Comparison of ENCODE assay signal across 16 mouse cellular contexts in the genomic region with DNA sequence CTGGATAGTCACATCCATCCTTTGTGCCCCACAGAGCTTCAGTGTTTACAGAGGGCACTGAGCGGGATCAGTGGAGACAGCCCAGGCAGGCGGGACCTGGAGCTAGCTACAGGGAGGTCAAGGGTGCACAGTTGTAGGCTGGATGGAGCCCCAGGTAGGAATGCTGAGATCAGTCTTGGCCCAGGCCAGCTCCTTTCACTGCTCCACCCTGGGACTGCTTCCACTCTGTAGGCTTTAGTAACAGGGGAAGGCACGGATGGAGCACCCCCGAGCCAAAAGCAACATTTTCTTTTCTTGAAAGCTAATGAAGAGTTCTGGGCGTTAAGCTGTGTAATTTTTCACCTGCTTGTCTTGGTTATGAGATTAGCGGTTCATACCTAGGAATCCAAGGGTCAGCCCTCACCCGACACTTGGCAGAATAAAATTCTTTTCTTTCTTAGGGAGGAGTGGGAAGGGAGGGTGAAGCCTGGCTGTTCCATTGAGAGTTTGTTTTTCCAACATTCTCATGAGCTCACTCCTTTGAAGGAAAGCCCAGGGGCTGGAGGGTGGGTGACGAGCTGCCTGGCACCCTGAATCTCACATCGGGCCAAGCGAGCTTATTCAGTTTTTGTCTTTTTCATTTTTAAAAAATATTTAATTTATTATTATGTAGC. TPM values are rescaled to one million over a fixed set of nuclear protein-coding genes. Genes with fewer than 3 reads are reported as not detected.
DNase-seq lines count a peak whose midpoint lies in the region; ATAC-seq lines count a peak whose summit lies in the region.
"Had no signal": no experiment of that assay in that cellular context is flagged by ENCODE, and none has a peak within 500 bp of the region (broad histone marks: within the 10 kb centered on the region; RNA-seq: fewer than 3 reads in every experiment).

No protein-coding gene starts in this region.

- no peaks in the 10 kb centered on the region for H3K9me3 ChIP-seq in heart, embryonic 10.5 days
- no peaks in the 10 kb centered on the region for H3K9me3 ChIP-seq in lung, embryonic 16.5 days (ENCODE audit: control insufficient read depth, low read length)
- no peaks in the 10 kb centered on the region for H3K9me3 ChIP-seq in limb, embryonic 13.5 days
- no peaks in the 10 kb centered on the region for H3K9me3 ChIP-seq in midbrain, embryonic 10.5 days (replicated peaks)
- H3K9me3 ChIP-seq: G1E; midbrain, embryonic 15.5 days had no signal

- ATAC-seq in lung, embryonic 16.5 days (ENCODE audit: low read depth) = peak; percentile 53
- ATAC-seq in limb, embryonic 13.5 days (ENCODE audit: low FRiP score, low read depth) = 0 out of 2 replicates have a peak, but pooled peaks have one; percentile 37
- ATAC-seq: hindbrain, embryonic 16.5 days; midbrain, embryonic 15.5 days had no signal

- no peak overlapping the region for H3K9ac ChIP-seq in lung, embryonic 16.5 days (ENCODE audit: low read length)
- no peak overlapping the region for H3K9ac ChIP-seq in limb, embryonic 13.5 days
- H3K9ac ChIP-seq: midbrain, embryonic 15.5 days had no signal

- H3K4me3 ChIP-seq in heart, embryonic 10.5 days = no peak overlapping the region
- no peak overlapping the region for H3K4me3 ChIP-seq in lung, embryonic 16.5 days (ENCODE audit: low read length)
- H3K4me3 ChIP-seq in limb, embryonic 13.5 days = no peak overlapping the region
- H3K4me3 ChIP-seq in midbrain, embryonic 10.5 days = no peak overlapping the region
- H3K4me3 ChIP-seq: midbrain, embryonic 15.5 days had no signal

- no peak overlapping the region for H3K4me2 ChIP-seq in lung, embryonic 16.5 days (ENCODE audit: low read depth, low read length)
- no peak overlapping the region for H3K4me2 ChIP-seq in limb, embryonic 13.5 days (replicated peaks)
- H3K4me2 ChIP-seq: midbrain, embryonic 15.5 days had no signal

- no peaks in the 10 kb centered on the region for H3K36me3 ChIP-seq in heart, embryonic 10.5 days
- H3K36me3 ChIP-seq in lung, embryonic 16.5 days (ENCODE audit: control insufficient read depth, insufficient read depth, low read length) = no peaks in the 10 kb centered on the region
- peaks cover 11% of the 10 kb centered on the region for H3K36me3 ChIP-seq in limb, embryonic 13.5 days
- H3K36me3 ChIP-seq in midbrain, embryonic 10.5 days = no peaks in the 10 kb centered on the region
- H3K36me3 ChIP-seq: G1E; midbrain, embryonic 15.5 days had no signal

- no peak overlapping the region for H3K27ac ChIP-seq in heart, embryonic 10.5 days
- H3K27ac ChIP-seq in lung, embryonic 16.5 days (ENCODE audit: low read length) = no peak overlapping the region
- H3K27ac ChIP-seq in limb, embryonic 13.5 days = no peak overlapping the region
- no peak overlapping the region; the same call in 1 of the 2 replicates for H3K27ac ChIP-seq in midbrain, embryonic 10.5 days (replicated peaks)
- H3K27ac ChIP-seq: kidney, postnatal 0 days; midbrain, embryonic 15.5 days had no signal

- 76% methylated on average over 10 of the region's 10 CpGs for WGBS in heart, embryonic 10.5 days
- 56% methylated on average over 10 of the region's 10 CpGs for WGBS in lung, embryonic 16.5 days
- 79% methylated on average over 10 of the region's 10 CpGs for WGBS in limb, embryonic 13.5 days
- WGBS in midbrain, embryonic 10.5 days = 85% methylated on average over 10 of the region's 10 CpGs

- H3K27me3 ChIP-seq in heart, embryonic 10.5 days (ENCODE audit: insufficient read depth, poor library complexity, severe bottlenecking) = peaks cover 42% of the 10 kb centered on the region
- H3K27me3 ChIP-seq in lung, embryonic 16.5 days (ENCODE audit: control insufficient read depth, insufficient read depth, low read depth, low read length) = no peaks in the 10 kb centered on the region; the same call in 1 of the 2 replicates
- H3K27me3 ChIP-seq in limb, embryonic 13.5 days = no peaks in the 10 kb centered on the region
- H3K27me3 ChIP-seq in midbrain, embryonic 10.5 days (ENCODE audit: low read depth, poor library complexity, severe bottlenecking) = no peaks in the 10 kb centered on the region; the same call in 1 of the 2 replicates
- H3K27me3 ChIP-seq: midbrain, embryonic 15.5 days had no signal

- peak; percentile 61 to 69 for DNase-seq in heart, adult 9 months (ENCODE audit: low spot score in 2 of 2)
- no peak for DNase-seq in heart, embryonic 10.5 days (ENCODE audit: low spot score)
- DNase-seq in lung, postnatal 14 days = no peak
- no peak for DNase-seq in midbrain, embryonic 10.5 days (ENCODE audit: low spot score)
- DNase-seq in frontal cortex, adult 2 months (ENCODE audit: extremely low spot score in 1 of 2, low spot score in 1 of 2) = no peak
- DNase-seq: adrenal gland, adult 8-10 months; cerebellum, adult 11-12 months; cerebellum, postnatal 36 days; layer of hippocampus, adult 9-11 months; thymus, adult 18-20 months had no signal

- H3K4me1 ChIP-seq in heart, embryonic 10.5 days = peaks cover 7% of the 10 kb centered on the region; the same call in 1 of the 2 replicates
- H3K4me1 ChIP-seq in lung, embryonic 16.5 days (replicated peaks; ENCODE audit: control insufficient read depth, insufficient read depth, low read length) = 0 out of 2 replicates have a peak, but pooled peaks cover 5% of the 10 kb centered on the region
- peaks cover 47% of the 10 kb centered on the region for H3K4me1 ChIP-seq in limb, embryonic 13.5 days
- peaks cover 12% of the 10 kb centered on the region for H3K4me1 ChIP-seq in midbrain, embryonic 10.5 days
- H3K4me1 ChIP-seq: midbrain, embryonic 15.5 days had no signal

RNA-seq across cellular contexts. Expression of gene Fbln2, which starts 10.6 kb away (rescaled TPM):
- 99.3 and 114 TPM in 2 replicates for polyA plus RNA-seq in heart, embryonic 10.5 days (2016; fragmentation: Nextera tagmentation; extraction: Ambion mirVana)
- 68.5 and 78.8 TPM in 2 replicates for polyA plus RNA-seq in lung, embryonic 16.5 days (2015; fragmentation: Nextera tagmentation; extraction: Ambion mirVana)
- polyA plus RNA-seq in limb, embryonic 13.5 days (2015; fragmentation: Nextera tagmentation; extraction: Ambion mirVana) = 192 and 196 TPM in 2 replicates
- 24.2 and 31.5 TPM in 2 replicates for polyA plus RNA-seq in midbrain, embryonic 10.5 days (2016; fragmentation: Nextera tagmentation; extraction: Ambion mirVana)
- 25.3 and 25.6 TPM in 2 replicates for polyA plus RNA-seq in frontal cortex, adult 2 months (2012; rRNA removed)
- polyA plus RNA-seq: G1E had no signal

Comparison
In these comparisons a context has a peak if more than half of its experiments do, and no peak if none do; other contexts are left out.
1. DNase-seq: peak in heart, adult 9 months (2 of 2); none in heart, embryonic 10.5 days (single experiment), lung, postnatal 14 days (single experiment), midbrain, embryonic 10.5 days (single experiment) and frontal cortex, adult 2 months (0 of 2).